Mouse (Mus musculus): ENCODE data around the gene Nav2.

Gene Nav2

DNA sequence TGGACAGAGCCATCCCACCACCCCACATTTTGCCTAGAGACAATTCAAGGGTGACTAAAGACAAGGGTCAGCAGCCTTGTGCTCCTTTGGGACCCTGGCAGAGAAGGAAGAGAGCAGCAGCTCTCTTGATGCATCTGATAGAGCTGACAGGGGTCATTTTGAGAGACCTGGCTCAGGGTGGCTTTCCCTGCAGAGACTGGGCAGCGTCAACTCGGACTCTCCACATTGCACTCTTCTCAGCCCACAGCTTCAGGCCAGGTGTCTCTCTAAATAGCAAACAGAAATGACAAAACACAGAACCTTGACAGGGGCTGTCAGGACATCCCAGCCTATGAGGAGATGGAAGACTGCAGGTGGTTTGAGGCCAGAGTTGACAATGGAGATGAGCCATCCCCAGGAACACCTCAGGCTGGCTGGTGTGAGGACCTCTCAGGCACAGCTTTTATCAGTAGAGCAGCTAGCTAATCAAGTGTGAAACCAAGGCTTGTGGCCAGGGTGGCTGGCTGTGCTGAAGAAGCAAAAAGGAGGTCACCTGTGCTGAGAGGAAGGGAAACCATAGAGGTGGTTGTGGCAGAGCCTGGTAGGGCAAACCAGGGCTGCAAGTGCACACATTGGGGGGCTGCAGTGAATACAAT is 283.7 kb downstream of the Nav2 start:
- intact Hi-C loops (cut with DNase I), result no loop called here

DNA sequence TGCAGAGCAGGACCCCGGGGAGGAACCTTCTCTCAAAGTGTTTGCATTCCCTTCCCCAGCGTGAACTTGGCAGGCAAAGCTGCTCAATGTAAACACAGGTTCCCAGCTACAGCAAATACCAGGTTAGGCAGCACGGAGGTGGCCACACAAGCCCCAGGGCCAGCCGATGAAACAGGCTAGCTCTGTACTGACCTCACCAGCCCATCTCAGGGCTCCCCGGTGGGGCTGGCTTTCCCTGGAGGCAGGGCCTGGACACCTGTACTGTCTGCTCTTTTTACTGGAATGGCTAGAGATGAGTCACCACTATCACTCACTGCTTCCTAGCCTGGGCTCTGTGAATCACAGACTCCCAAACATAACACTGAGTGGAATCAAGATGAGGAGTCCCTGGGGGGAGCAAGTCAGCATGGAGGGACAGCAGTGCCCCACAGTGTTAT is 287.2 kb downstream of the Nav2 start:
- intact Hi-C loops (cut with DNase I), result no loop called here

DNA sequence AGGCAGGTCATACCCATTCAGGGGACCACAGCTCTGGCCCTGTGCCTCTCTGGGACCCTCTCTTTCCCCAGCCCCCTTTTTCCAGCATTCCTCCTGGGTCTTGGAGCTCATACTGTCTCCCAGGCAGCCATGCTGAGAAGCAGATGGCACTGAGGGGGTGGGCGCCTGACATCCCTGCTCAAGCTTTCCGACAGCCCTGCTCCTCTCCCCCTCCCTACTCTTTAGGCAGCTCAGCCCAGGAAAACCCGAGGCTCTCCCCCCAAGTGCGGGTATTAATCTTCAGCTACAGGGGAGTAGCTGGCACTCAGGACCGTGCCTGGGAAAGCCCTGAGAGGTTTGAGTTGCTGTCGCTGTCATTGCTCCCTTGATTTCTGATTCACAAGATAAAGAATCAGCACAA is 290.9 kb downstream of the Nav2 start:
- intact Hi-C loops (cut with DNase I), result no loop called here

DNA sequence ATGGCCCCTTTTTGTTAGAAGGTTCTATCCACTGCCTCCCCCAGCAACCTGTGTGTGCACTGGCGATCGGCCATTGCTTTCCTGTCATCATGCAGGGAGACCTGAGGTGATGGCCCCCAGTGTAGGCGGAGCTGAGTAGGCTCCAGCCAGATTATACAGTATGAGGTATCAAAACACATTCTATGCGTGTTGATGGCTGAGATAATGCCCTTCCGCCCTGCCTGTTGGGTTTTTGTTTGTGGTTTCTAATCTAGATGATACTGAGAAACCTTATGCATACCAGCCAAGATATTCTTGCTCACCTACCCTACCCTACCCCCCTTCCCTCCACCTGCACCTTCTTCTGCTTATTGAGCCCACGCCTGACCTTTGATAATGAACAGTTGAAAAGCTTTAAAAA is 291.8 kb downstream of the Nav2 start:
- intact Hi-C loops (cut with DNase I), result no loop called here

DNA sequence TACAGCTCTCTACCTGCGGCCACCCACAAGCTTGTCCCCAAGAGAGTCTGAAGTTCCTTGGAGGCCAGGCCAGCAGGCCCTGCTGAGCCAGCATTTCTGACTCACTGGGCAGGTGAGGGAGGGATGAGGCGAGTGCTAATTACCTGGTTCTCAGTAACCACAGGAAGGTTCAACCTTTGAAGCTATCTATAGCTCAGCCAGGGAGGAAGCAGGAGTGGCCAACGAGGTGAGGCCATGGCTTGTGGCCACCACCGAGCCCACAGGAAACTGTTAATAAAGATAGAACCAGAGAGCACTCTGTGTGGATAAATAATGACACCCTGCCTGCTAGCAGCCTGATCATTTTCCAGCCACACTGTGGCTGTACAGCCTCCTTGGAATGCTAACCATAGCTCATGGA is 294.5 kb downstream of the Nav2 start:
- intact Hi-C loops (cut with DNase I), result no loop called here

DNA sequence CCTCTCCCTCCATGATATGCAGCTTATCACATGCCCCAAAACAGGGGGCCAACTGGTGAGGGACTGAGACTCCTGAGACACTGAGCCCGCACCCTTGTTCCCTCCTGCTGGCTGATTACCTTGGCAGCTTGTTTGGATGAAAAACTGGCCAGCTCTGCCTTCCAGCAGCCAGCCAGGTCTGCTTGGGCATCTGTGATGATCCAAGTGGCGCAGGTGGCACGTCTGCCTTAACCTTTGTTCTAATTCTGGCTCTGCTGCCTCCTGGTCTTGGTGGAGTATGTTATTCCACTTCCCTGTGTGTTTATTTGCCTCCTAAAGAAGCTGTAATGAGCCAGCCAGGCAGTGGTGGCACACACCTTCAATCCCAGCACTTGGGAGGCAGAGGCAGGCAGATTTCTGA is 296.3 kb downstream of the Nav2 start:
- intact Hi-C loops (cut with DNase I), result no loop called here

DNA sequence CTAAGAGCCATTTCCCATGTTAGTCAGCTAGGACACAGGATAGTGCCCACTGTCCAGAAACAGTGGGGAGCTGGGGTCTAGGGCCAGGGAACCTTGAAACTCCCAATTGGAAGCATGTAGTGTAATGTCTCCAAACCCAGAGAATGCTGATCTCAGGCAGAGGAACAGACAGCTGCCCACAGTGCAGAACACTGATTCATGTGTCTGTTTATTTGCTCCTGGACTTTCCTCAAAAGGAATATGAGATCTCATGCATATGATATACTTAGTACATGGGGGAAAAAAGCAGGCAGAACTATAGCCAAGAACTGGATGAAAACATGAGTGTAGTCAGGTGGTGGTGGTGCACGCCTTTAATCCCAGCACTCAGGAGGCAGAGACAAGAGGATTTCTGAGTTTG is 297.0 kb downstream of the Nav2 start:
- intact Hi-C loops (cut with DNase I), result no loop called here

DNA sequence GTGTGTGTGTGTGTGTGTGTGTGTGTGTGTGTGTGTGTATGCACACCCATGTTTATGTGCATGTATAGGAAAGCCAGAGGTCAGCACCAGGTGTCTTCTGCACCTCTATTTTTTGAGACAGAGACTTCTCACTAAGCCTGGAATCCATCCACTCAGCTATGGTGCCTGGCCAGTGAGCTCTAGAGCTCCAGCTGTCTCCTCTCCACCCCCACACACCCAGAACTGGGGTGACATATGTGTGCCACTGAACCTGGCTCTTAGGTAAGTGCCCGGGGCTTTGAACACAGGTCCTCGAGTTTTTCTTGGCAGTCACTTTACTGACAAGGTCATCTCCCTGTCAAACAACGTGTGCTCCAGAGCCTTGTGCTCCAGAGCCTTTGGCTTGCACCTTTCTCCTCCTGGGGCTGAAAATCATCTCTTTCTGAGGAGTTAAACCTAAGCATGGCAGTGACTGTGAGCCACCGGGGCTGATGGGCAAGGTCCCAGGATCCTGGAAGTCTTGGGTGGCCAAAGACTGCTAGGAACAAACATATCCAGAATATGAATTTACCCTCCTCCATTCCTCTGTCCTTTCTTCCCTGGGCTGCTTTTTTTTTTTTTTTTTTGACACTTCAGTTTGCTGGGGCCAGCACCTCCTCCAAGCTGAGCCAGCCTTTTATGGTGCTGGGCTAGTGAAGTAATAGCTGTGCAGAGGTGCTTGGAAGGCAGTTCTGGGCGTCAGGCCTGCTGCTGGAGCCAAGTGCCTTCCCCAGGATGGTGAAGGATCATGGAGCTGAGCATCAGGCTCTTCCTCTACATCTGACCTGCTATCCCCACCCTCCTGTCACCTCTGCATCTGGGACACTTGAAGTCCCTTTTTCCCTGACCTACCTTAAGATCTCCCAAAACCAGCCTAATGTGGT is 298.5 kb downstream of the Nav2 start:
- intact Hi-C loops (cut with DNase I), result no loop called here

DNA sequence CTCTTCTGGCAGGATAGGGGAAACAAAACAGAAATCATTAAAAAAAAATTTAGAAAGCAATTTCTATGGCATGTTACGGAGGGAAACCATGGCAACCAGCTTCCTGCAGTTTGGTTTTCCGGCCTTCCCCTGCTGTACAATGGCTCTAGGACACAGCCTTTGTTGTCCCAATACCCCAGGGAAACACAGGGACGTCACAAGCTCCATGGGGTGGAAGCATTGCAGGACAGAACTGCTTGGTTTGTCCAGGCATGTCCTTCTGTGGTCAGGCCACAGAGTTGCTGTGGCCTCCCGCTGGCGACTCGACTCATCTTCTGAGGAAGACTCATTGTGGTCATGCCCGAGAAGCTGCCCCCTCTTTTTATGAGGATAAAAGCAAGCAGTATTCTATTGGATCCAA is 301.0 kb downstream of the Nav2 start:
- intact Hi-C loops (cut with DNase I), result no loop called here

DNA sequence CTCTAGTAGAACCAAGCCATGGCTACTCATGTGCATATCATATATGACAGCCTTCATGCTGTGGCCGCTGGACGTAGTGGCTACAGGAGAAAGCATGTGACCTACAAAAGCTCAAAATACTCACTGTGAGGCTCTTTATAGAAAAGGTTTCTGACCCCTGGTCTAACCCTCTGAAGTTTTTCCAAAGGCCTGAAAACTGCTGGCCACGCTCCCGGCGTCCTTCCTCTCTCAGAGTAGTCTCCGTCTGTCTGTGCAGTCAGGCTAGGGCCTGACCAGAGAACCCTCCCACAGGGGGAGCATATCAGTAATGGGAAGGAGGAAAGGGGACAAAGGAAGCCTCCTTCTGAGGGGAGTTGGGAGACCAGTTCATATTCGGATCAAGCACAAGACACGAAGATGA is 302.2 kb downstream of the Nav2 start:
- intact Hi-C loops (cut with DNase I), result loop anchor here (5.0 kb wide), 1 partner anchor 73 kb away; no protein-coding TSS in a partner anchor

DNA sequence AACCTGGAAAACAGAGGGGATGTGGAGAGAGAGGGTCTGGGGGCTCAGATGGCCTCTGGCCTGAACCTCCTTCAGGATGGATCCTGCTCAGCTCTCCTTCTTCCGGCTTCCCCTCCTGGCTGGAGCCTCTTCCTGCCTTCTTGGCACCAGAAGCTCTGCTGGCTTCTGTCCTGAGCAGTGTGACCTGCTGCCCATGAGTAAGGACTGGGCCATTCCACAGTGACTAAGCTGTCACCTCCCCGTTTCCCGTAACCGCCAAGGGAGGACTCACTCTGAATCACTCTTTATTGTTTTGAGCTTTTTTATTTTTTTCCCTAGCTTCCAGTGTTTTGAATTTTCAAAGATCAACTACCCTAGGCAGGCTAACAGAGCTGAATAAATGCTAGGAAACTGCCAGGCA is 304.5 kb downstream of the Nav2 start:
- intact Hi-C loops (cut with DNase I), result loop anchor here (5.0 kb wide), 1 partner anchor 76 kb away; no protein-coding TSS in a partner anchor

DNA sequence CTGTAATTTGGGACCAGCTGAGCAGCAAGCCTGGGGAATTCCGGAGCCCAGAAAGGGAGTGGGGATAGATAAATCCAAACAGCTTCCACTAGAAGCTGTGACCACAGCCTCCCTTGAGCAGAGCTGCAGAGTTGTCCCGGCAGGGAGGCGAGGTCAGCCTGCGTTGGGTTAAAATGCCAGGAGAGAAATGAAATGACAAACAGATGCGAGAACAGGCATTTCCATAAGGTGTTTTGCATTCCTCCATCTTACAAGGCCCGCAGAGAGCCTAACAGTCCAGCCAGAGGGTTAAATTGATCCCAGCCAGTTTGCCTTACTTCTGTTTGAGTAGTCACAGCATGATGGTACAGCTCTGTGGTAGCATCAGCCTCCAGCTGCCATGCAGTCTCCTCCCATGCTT is 309.3 kb downstream of the Nav2 start:
- intact Hi-C loops (cut with DNase I), result no loop called here

DNA sequence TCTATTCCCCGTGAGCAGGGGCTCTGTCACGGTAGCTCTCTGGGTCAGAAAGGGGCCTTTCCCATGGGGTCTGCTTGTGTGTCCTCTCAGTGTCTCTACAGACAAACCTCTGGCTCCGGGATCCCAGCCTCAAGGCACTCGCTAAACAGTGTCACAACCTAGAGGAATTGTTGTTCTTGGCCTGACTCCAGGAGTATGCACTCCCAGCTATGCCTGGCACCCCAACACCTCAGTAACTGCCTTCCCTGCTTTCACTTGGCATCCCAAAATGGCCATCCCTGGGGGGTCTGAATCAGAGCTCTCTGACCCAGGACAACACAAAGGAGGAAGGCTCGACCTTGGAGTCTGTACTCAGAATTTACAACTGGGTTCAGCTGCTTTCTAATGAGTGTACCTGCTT is 317.2 kb downstream of the Nav2 start:
- intact Hi-C loops (cut with DNase I), result no loop called here

DNA sequence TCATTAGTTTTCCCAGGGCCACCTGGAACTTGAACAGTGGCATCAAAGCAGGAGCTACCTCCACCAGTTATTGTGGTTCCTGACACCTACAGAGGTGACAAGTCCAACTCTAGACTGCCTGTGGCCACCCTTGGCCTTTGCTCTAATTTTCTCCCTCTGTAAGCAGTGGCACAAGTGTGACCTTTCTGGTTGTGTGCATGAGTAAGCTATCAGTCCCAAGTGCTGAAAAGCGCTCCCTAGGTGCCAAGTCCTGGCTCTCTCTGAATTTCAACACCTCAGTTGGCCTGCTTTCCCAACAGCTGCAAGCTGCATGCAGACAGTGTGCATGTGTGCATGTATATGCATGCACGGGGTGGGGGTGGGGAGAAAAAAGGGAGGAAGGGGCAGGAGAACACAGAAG is 324.5 kb downstream of the Nav2 start:
- intact Hi-C loops (cut with DNase I), result no loop called here

DNA sequence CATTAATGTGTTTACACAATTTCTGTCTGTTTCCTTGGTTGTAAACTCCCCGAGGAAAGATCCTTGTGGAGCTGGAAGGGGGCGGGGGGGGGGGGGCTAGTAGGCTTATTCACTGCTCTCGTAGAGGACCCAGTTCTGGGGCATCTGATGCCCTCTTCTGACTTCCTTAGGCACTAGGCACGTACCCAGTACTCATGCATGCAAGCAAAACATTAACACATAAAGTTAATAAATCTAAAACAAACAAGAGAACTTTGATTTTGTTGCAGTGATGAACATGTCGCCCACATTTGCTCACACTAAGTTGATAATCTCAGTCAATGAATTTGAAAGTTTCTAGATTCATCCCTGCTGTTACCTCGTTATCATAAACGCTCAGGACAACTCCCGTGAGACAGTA is 325.8 kb downstream of the Nav2 start:
- intact Hi-C loops (cut with DNase I), result no loop called here

DNA sequence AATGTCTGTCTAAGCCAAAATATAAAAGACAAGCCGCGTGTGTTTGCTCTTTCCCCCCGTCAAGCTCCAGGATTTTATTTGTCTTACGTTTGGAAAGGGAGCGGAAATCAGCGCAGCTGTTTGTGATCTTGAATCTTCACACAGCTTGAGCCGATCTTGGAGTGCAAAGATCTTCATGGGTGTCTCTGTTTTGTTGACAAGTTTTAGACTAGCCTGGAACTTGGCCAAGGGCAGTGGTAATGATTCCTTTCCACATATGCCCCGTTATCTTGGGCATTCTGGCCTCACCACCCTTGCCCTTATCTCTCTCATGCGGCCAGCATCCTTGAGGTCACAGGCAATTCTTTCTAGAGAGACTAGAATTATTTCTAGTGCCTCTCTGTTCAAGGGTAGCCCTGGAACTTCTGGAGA is 326.8 kb downstream of the Nav2 start:
- intact Hi-C loops (cut with DNase I), result no loop called here

DNA sequence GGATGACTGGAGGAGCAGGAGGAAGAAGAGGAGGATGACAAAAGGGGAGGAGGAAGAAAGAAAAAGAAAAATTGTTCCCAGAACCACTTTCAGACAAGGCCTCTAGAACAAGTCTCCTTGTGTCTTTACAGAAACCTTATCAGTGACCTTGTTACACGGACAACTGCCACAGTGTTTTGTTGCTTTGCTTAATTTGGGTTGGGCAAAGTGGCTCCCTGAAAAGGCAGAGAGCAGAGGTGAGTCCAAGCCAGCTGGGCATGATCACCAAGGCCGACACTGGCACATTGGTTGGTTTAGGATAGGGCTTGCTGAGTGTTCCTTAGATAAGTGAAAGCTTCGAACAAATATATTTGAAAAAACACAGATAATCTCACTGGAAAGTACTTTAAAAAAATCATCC is 327.3 kb downstream of the Nav2 start:
- intact Hi-C loops (cut with DNase I), result no loop called here

DNA sequence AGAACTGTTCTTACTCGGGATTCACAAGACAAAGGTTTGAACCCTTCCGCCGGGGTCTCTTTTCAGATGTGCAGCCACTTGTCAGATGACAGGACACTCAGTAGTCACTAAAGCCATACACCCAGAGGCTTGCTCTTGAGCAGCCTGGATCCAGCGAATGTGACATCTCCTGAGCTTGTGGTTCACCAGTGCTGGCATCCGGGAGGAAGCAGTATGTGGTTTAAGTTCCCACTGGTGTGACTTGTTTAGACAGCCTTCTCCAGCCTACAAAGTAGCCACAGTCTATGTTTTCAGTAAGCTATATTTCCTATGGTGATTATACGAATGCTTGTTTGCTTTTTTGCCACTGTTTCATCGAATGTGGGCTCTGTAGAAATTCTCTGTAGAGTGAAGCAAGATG is 331.9 kb downstream of the Nav2 start:
- intact Hi-C loops (cut with DNase I), result no loop called here

DNA sequence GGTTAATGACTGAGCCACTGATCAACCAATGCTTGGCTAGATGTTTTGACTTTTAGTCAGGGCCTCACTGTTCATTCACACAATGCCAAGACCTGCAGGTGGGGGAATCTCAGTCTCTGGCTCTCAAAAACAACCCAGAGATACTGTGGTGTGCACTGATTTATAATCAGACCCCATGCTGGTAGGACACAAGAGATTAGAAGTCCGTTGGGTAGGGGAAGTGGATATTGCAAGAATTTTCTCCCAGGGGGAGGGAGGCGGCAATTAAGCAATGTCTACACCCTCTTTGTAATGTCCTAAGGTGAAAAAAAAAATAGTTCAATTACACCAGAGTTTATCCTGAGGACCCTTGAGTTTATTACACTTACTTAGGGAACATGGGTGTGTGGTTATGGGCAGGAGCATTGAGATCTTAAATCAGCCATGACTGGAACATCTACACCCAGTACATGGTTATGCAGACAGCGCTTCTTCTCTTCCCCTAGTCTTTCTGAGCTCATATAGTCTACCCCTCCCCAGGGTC is 332.8 kb downstream of the Nav2 start:
- intact Hi-C loops (cut with DNase I), result no loop called here

DNA sequence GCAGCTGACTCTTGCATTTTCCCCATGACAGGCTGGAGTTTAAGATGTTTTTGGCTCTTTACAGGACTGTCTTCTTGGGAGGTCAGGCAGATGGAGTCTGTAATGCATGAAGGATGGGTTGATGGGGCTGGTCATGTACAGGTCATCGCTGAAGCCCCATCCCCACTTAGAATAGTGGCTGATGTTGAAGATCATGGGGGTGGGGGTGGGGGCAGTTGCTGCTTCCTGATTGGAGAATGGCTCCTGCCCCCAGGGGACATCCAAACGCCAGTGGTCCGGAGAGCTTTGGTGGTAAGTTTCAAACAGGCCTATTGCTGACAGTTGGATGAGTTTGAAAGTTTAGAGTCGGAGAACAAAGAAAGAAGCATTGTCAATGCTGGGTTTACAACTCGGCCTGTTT is 333.7 kb downstream of the Nav2 start:
- intact Hi-C loops (cut with DNase I), result no loop called here

DNA sequence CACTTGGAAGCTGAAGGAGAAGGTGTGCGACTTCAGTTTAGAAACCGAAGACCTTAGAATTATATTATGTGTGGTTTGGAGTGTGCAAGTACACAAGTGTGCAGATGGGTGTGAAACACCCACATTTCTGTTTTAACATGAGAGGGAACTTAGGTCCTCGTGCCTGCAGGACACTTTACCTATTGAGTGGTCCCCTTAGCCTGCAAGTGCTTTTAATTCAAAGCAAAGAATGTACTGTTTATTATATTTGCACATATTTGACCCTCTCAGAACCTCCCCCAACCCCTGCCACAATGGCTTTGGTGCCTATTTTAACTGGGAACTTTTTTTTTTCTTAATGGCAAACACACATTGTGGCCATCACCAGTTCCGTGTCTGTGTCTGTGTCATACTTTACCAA is 334.6 kb downstream of the Nav2 start:
- intact Hi-C loops (cut with DNase I), result no loop called here

DNA sequence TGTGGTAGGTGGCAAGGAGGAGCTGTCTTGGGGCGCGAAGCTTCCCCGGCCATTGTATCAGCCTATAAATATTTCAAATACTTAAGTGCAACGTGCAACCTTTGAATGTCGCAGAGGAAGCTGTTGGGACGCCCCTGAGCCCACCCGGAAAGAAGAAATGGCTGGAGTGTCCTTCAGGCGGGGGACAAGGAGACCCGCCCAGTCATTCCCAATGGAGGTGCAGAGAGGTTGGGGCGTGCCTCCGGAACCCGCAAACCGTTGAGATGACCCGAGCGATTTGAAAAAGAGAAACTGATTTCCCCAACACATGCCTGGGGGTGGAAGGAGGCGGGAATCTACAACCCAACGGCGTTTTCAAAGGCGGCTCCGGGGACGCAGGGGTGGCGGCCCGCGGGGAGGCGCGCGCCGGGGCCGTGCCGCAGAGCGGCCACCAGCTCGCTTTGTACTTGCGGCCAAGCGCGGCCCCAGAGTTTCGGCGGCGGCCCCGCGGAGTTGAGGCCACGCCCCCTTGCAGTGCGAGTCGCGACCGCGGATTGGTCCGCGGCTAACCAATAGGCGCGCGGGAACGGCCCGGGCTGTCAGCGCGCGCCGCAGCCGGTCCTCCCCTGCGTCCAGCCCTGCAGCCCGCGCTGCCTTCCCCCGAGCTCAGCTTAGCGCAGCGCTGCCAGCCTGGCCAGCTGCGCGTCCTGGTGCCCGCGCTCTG is 337.2 kb downstream of the Nav2 start:
- intact Hi-C loops (cut with DNase I), result loop anchor here (5.0 kb wide), 1 partner anchor 98 kb away; no protein-coding TSS in a partner anchor

Data from adrenal gland (tissue).